Mouse (Mus musculus) WW6 (cell line): ENCODE results near the gene Plcb3.
"Not testable (repeated sequence)": the region's sequence is repeated elsewhere in the genome, so short reads cannot be mapped to it uniquely, and the experiment has no call there.

Experiments
- DNase-seq: peaks from one replicate; pipeline ENCODE4 v3.0.0-alpha.2; 2013; ENCODE audit warnings: low read depth, low spot score

Gene Plcb3

DNA sequence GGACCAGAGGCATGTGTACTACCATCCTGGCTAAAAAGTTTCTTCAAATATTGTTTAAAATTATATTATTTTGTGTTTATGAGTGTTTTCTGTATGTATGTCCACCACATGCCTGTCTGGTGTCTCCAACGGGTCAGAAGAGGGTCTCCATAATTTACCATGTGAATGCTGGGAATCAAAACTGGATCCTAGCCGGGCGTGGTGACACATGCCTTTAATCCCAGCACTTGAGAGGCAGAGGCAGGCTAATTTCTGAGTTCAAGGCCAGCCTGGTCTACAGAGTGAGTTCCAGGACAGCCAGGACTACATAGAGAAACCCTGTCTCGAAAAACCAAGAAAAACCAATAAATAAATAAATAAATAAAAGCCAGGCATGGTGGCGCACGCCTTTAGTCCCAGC is 14.9 kb upstream of the Plcb3 start:
- DNase-seq, result not testable (repeated sequence)

- DNase-seq, result no peak
These were observed 14.4 kb upstream of the Plcb3 start for GRCm38 (mm10) chr19:6990712-6991111.

DNA sequence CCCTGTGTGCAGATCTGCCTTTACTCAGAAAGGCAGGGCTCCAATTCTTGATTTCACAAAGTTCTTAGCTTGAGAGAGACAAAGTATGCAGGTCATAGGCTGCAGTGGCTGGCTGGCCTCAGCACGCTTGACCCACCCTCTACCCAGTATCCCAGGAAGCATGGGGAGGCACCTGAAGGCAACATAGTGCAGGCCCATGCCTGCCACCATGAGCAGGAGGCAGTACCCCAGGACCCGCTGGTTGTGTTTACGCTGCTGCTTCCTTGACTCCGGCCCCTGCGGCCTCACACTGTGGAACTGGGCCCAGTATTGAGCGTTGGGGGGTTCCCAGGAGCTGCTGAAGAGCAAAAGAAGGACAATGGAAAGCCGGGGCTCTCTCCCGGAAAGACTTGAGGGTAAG is 13.0 kb upstream of the Plcb3 start:
- DNase-seq, result no peak

GRCm38 (mm10) chr19:6987904-6988285 is 11.6 kb upstream of the Plcb3 start:
- DNase-seq, result no peak

DNA sequence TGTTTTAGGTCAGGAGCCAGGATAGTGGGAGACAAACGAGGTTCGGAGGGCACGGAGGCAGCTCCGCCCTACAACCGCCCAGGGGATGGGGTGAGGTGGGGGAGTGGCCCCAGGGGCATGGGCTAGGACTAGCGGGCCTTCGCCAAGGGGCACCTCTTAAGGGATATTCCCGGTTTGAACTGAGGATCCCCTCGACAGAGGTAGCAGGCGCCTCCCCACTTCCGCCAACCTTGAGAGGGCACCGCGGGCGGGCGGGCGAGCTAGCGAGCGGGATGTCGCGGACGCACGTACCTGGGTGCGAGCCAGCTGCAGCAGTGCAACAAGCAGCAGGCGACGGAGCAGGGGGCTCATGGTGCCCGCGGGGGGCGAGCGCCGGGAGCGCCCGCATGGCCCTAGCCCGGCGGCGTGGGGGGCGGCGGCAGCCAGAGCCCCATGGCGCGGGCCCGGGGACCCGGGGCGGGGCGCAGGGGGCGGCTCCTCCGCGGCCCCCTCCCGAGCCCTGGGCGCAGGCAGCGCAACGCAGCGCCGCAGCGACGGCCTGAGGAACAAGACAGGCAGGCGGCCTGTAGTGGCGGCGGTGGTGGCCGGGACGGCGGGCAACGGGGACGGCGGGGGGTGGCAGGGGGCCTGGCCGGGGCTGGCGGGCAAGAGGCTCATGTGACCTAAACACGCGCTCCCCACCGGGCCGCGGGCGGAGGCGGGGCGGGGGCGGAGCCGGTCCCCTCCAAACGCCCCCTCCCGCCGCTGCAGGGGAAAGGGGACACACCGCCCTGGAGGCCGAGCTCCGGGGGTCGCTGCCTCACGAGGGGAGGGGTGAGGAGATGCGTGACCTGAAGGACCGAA is 11.0 kb upstream of the Plcb3 start, which contains the start of gene Vegfb:
Gene Vegfb, minus strand, starts transcription at position 591 of the 843 bp plus-strand sequence.
- DNase-seq, result no peak

GRCm38 (mm10) chr19:6985951-6986708 is 9.9 kb upstream of the Plcb3 start:
- no peak for DNase-seq

DNA sequence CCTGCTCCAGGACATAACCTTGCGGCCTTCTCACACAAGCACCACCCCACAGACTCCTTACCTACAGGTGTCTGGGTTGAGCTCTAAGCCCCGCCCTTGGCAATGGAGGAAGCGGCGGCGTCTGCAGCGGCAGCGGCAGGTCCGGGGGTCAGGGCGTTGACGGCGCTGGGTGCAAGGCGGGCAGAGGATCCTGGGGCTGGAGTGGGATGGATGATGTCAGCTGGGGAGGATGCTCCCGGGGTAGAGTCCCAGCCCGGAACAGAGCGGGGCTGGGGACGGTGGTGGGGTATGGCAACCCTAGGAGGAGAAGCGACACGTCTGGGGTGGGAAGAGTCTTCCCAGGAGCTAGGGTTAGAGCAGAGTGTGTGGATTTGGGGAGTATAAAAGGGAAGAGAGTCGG is 9.0 kb upstream of the Plcb3 start:
- DNase-seq, result no peak

GRCm38 (mm10) chr19:6983621-6984020 is 7.4 kb upstream of the Plcb3 start:
- DNase-seq, result no peak

DNA sequence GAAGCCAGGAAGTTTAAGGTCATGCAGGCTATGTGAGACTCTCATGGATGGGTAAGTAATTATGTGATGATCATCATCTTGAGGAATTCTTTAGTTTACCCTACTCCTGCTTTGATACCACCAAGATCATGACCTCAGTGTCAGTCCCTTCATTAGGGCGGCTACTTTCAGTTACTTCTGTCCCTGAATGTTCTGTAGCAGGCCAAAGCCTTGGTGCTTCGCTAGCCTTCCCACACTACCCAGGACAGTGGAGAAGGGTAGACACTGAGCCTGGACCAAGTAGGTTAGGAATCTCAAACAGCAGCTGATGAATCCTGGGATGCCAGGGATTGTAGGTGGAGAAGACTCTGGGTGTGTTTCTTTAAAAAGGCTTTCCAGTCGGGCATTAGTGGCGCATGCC is 5.2 kb upstream of the Plcb3 start:
- DNase-seq, result no peak

DNA sequence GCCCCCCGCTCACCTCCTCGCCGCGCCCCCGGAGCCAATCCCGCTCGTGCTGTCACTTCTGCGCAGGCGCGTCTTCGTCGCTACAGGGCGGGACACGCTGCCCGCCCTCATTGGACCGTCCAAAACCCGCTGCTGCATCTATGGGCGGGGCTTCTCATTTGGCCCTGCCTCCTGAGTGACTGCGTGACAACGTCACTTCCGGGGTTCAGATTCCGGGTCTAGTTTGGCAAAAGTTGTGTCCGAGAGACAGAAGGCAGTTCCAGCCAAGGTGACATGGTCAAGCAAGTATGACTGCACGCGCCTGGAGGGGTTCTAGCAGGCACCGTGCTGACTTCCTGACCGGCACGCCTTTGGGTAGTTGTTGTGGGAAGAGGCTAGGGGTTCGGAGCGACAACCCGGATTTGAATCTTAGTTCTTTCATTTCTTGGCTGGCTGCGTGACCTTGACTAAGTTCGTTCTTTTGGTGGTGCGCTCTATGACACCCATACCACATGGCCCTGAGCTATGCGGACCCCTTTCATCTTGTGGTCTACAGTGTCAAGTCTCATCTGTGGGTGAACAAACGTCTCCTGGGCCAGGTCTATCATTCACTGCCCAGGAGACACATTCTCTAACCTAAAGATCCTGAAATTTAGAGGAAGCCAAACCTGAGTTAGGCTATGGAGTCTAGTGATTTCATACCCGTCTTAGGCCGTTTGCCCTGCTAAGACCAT is 4.3 kb upstream of the Plcb3 start, which contains the start of gene Fkbp2:
Gene Fkbp2, minus strand, starts transcription at position 121 of the 713 bp plus-strand sequence.
- DNase-seq, result peak; percentile 95

DNA sequence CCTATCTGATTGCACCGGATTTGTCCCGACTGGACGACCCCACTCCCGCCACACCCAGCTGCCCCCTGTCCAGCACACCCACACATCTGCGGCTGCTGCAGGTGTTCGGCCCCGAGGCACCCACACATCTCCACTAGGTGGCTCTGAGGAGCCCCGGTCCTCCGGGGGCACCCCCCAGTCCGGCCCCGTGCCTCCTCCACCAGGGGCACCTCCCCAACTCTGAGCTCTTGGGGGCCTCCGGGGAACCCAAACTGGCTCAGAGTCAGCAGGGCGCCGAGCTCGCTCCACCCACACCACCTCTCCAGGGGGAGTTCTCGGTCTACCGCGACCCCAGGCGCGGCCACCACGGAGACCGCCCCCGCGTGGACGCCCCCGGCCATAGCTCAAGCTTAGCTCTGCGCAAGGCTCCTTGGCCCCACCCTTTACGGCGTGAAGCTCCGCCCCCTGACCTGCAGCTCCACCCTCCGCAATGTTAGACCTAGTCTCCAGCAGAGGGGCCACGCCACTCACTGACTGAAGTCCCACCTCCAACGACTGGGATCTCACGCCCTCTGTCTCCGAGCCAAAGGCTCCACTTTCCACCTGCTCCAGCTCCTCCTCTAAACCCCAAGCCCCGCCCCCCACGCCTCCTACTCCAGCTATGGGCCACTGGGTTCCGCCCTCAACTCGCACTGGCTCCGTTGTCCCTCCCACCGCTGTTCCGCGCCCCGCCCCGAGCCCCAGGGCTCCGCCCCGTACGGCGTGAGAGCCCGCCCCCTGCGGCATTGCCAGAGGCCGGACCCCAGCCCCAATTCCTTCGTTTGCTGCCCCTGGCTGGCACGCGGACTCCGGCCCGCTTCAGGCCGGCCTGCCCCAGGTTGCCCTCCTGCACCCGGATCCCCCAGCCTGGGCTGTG is 3.5 kb upstream of the Plcb3 start:
- peak; percentile 97 for DNase-seq

- DNase-seq, result no peak
These were observed 2.8 kb upstream of the Plcb3 start for GRCm38 (mm10) chr19:6979001-6979479.

DNA sequence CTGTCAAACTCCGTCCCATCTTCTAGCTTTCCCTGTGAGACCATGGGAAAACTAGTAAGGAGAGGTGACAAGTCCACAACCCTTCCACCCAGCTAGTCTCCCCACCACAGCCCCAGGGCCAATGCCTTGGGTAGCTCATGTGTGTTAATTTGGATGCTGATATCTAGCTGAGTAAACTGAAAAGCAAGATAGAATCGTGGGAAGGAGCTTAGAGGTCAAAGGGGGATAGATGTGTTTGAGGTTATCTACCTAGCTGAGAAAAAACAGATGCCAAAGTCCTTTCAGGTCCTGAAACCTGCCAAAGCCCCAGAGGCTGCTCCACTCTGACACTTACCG is 2.3 kb upstream of the Plcb3 start:
- no peak for DNase-seq

DNA sequence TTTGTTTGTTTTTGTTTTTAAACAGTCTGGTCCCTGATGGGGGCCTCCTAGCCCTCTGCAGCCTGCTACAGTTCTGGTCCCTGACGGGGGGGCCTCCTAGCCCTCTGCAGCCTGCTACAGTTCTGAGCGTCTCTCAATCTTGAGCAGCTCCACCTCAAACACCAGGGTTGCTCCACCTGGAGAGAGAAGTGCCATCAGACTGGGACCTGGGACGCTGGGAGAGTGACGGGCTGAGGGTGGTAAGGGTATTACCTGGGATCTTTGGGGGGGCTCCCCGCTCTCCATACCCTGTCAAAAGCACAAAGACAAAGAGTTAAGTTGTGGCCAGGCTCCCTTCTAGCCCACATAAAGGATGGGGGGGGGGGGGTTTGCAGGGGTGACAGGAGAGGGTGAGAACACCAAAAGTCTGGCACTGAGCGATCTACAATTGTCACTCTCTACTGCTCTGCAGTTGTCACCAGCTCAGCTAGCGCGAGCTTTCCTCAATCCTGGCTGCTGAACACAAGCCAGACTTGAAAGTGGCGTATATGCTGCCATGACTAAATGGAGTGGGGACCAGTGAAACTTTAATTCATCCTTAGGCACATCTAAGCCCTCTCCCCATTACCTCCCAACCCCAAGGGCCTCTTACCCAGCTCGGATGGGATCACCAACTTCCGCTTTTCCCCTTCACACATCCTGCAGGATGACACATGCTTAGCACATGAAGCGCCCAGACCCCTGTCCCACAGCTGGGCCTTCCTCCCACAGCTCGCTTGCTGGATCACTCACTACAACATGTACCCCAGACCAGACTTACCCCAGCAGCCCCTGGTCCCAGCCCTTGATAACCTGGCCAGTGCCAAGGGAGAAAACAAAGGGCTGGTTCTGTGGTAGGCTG is 1.7 kb upstream of the Plcb3 start:
- DNase-seq, result no peak

DNA sequence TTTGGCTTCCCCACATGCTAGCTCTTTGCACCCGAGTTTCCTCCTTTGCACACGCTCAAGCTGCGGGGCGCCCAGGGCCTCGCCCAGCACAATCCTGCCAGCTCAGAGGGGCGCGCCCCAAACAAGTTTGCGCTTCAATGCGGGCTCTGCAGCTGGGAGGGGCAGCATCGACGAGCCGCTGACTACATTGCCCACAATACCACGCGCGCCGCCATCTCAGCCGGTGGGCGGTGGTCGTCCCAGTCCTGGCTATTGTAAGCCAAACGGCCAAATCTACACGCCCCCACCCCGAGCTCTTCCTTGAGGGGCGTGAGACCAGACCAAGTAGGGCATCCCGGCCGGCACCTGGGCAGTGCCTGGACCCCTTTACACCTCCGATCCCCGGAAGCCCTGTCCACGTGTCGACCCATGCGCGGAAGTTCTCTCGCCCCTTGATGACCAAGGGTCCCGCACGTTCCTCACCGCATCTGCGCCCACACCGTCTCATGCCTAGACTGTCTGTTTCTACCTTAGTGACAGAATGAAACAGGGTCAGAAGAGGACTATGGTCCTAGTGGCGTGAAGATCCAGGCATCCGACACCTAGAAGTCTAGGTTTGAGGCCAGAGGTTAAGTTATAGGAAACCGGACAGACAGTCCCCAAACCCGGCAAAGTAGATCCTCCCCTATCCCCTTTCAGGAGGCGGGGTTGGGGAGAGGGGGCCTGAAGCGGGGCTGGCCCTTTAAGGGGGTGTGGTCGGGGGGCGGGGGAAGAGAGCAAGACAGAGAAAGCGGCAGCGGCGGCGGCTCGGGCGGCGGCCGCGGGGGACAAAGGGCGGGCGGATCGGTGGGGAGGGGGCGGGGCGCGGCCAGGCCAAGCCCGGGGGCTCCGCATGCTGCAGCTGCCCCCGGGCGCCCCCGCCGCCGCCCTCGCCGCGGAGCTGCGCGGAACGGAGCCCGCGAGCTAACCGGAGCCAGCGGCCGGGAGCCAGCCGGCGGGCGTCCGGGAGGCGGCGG is 1.8 kb downstream of the Plcb3 start, which contains the start of gene Ppp1r14b:
Gene Ppp1r14b, plus strand, starts transcription at position 758 of the 995 bp plus-strand sequence.
- DNase-seq, result peak; percentile 70

DNA sequence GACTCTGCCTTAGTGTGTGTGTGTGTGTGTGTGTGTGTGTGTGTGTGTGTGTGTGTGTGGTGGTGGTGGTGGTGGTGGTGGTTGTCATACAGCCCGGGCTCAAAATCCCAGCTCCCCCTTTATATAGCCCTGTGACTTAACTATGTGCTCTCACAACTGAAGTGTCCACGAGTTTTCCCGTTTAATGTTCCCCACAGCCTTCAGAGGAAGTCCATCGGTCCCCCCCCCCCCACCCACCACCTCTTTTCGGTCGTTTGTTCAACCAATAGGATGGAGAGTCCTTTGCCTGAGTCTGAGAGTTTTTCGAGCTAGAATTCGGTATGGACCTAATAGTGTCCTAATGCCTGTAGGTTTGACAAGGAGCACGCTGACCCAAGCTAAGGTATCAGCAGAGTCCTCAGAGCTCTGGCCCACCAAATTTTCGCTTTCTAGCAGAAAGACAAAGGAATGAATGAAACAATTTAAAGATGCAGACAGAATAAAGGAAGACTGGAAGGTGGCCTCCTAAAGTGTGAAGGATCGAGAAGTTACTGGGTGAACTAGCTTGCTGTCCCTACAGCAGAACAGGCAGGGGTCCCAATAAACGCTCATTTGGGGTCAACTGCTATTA is 2.6 kb downstream of the Plcb3 start:
- DNase-seq, result no peak

GRCm38 (mm10) chr19:6972247-6972917 is 3.9 kb downstream of the Plcb3 start:
- no peak for DNase-seq

GRCm38 (mm10) chr19:6971644-6972043 is 4.6 kb downstream of the Plcb3 start:
- DNase-seq, result no peak
